Mouse (Mus musculus): Measurements from ENCODE around the gene Ldlrad1. TPM values are rescaled to one million over a fixed set of nuclear protein-coding genes. Genes with fewer than 3 reads are reported as not detected.

Gene Ldlrad1
- total RNA-seq (2021): not detected
- long read RNA-seq, experiment 1: 0 reads
- long read RNA-seq, experiment 2: 0 reads

- no peak for DNase-seq (ENCODE audit: low spot score)
These were observed at the start of gene Ldlrad1 for GRCm38 (mm10) chr4:107208880-107209279. Gene Ldlrad1, plus strand, starts transcription at chr4:107209180.

GRCm38 (mm10) chr4:107160181-107160580, 48.8 kb upstream of the Ldlrad1 start:
- no peak for DNase-seq (ENCODE audit: low spot score)

GRCm38 (mm10) chr4:107163341-107163740, 45.6 kb upstream of the Ldlrad1 start:
- DNase-seq (ENCODE audit: low spot score): no peak

GRCm38 (mm10) chr4:107163756-107164587, 45.0 kb upstream of the Ldlrad1 start:
- peak; percentile 79 for DNase-seq (ENCODE audit: low spot score)

- no peak for DNase-seq (ENCODE audit: low spot score)
These were observed 42.3 kb upstream of the Ldlrad1 start for GRCm38 (mm10) chr4:107166700-107167099.

GRCm38 (mm10) chr4:107167798-107168197, 41.2 kb upstream of the Ldlrad1 start:
- no peak for DNase-seq (ENCODE audit: low spot score)

GRCm38 (mm10) chr4:107177506-107177905, 31.5 kb upstream of the Ldlrad1 start:
- no peak for DNase-seq (ENCODE audit: low spot score)

GRCm38 (mm10) chr4:107178182-107178829, 30.7 kb upstream of the Ldlrad1 start, which contains the start of gene Tmem59:
Gene Tmem59, plus strand, starts transcription at chr4:107178399.
- peak; percentile 98 for DNase-seq (ENCODE audit: low spot score)

- DNase-seq (ENCODE audit: low spot score): peak; percentile 15
These were observed 30.0 kb upstream of the Ldlrad1 start, which contains the start of gene Tceanc2 for GRCm38 (mm10) chr4:107178830-107179490. Gene Tceanc2, minus strand, starts transcription at chr4:107179116.

- no peak for DNase-seq (ENCODE audit: low spot score)
These were observed 29.4 kb upstream of the Ldlrad1 start for GRCm38 (mm10) chr4:107179561-107179960.

GRCm38 (mm10) chr4:107180746-107181145, 28.2 kb upstream of the Ldlrad1 start:
- DNase-seq (ENCODE audit: low spot score): no peak

GRCm38 (mm10) chr4:107181866-107182265, 27.1 kb upstream of the Ldlrad1 start:
- no peak for DNase-seq (ENCODE audit: low spot score)

- no peak for DNase-seq (ENCODE audit: low spot score)
These were observed 26.2 kb upstream of the Ldlrad1 start for GRCm38 (mm10) chr4:107182796-107183195.

- no peak for DNase-seq (ENCODE audit: low spot score)
These were observed 25.8 kb upstream of the Ldlrad1 start for GRCm38 (mm10) chr4:107183203-107183602.

- no peak for DNase-seq (ENCODE audit: low spot score)
These were observed 23.3 kb upstream of the Ldlrad1 start for GRCm38 (mm10) chr4:107185703-107186102.

- no peak for DNase-seq (ENCODE audit: low spot score)
These were observed 15.1 kb upstream of the Ldlrad1 start for GRCm38 (mm10) chr4:107193841-107194240.

- no peak for DNase-seq (ENCODE audit: low spot score)
These were observed 12.5 kb upstream of the Ldlrad1 start for GRCm38 (mm10) chr4:107196454-107196853.

- DNase-seq (ENCODE audit: low spot score): no peak
These were observed 10.9 kb upstream of the Ldlrad1 start for GRCm38 (mm10) chr4:107198072-107198471.

- DNase-seq (ENCODE audit: low spot score): no peak
These were observed 7.2 kb upstream of the Ldlrad1 start for GRCm38 (mm10) chr4:107201779-107202178.

GRCm38 (mm10) chr4:107203001-107203400, 6.0 kb upstream of the Ldlrad1 start:
- no peak for DNase-seq (ENCODE audit: low spot score)

- DNase-seq (ENCODE audit: low spot score): no peak
These were observed 2.0 kb upstream of the Ldlrad1 start for GRCm38 (mm10) chr4:107207016-107207415.
